Mouse (Mus musculus): Measurements from ENCODE around the gene Umad1.

DNA sequence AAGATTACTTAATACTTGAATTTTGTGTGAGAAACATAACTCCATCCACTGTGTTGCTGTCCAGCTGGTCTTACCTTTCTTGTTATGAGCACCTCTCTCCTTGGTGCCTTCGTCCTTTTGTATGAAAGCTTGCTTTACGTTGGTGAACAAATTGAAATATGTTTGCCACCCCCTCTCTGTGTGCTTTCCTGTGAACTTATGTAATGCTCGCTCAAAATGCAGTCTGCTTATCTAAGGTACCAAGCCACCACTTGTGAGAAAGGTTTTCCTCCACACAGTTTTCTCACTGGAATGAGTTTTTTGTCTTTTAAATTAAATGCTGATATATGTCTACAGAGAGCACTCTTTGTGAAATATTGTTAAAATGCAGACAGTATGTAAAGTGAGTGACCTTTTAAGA lies 30.5 kb upstream of the Umad1 start:
- TF ChIP-seq CTCF (IDR thresholded peaks at IDR 0.05; ENCODE audit: borderline replicate concordance, extremely low read depth, insufficient read depth, insufficient read length) = no peak
- no peak for TF ChIP-seq POLR2A (IDR thresholded peaks at IDR 0.05; ENCODE audit: borderline replicate concordance, extremely low read depth, insufficient read depth, insufficient read length, poor library complexity, severe bottlenecking)

Data from brain, embryonic 14.5 days (tissue).